Mouse (Mus musculus) erythroblast, embryonic 14.5 days (primary cell): Measurements from ENCODE around the gene Slc24a3.

Experiments
- GATA1 ChIP-seq: IDR thresholded peaks from 2 replicates; pipeline ENCODE4 v1.6.1; 2012; ENCODE audit warnings: low read length, inconsistent platforms, mixed read lengths
- TAL1 ChIP-seq: IDR thresholded peaks from 3 replicates; pipeline ENCODE4 v1.6.1; 2012; ENCODE audit warnings: low read length, inconsistent platforms, mixed read lengths

- TF ChIP-seq TAL1 (no peak), GATA1 (no peak)
These were observed 229.0 kb downstream of the Slc24a3 start for GRCm38 (mm10) chr2:145396579-145396978.
